In genomic region chr15:97596514-97597081, GRCm38 (mm10) we compare ENCODE assay signal across 17 mouse cellular contexts.
DNase-seq lines count a peak whose midpoint lies in the region; ATAC-seq and TF ChIP-seq lines count a peak whose summit lies in the region.
"Had no signal": no experiment of that assay in that cellular context is flagged by ENCODE, and none has a peak within 500 bp of the region (broad histone marks: within the 10 kb centered on the region; RNA-seq: fewer than 3 reads in every experiment).

No protein-coding gene starts in this region.

- DNase-seq in kidney, postnatal 25 days: no peak
- no peak for DNase-seq in liver
- DNase-seq: adrenal gland, postnatal 14 days; cerebellum, adult 18-20 months; cerebellum, adult 9-11 months; cerebellum, postnatal 36 days; gastrocnemius, adult 2 months; gastrocnemius, postnatal 25 days had no signal

- WGBS in kidney, embryonic 15.5 days: 36% methylated on average over 8 of the region's 8 CpGs
- 46% methylated on average over 8 of the region's 8 CpGs for WGBS in intestine, embryonic 16.5 days

- H3K9ac ChIP-seq in kidney, embryonic 15.5 days: no peak overlapping the region
- no peak overlapping the region for H3K9ac ChIP-seq in ES-Bruce4 (ENCODE audit: low read depth, poor library complexity, severe bottlenecking)
- H3K9ac ChIP-seq in intestine, embryonic 16.5 days (ENCODE audit: low read depth, low read length): no peak overlapping the region
- H3K9ac ChIP-seq: heart, embryonic 12.5 days had no signal

- no peaks in the 10 kb centered on the region for H3K27me3 ChIP-seq in kidney, embryonic 15.5 days
- no peaks in the 10 kb centered on the region for H3K27me3 ChIP-seq in E14TG2a.4 (ENCODE audit: insufficient read depth, low read length)
- H3K27me3 ChIP-seq in ES-Bruce4 (ENCODE audit: control insufficient read depth, insufficient read depth, low read length, poor library complexity, severe bottlenecking): no peaks in the 10 kb centered on the region
- no peaks in the 10 kb centered on the region for H3K27me3 ChIP-seq in intestine, embryonic 16.5 days (replicated peaks; ENCODE audit: control insufficient read depth, insufficient read depth, low read length)
- H3K27me3 ChIP-seq: heart, embryonic 12.5 days; Patski had no signal

- no peak for TF ChIP-seq CTCF in E14TG2a.4 (conservative IDR thresholded peaks at IDR 0.05; ENCODE audit: low read length)
- TF ChIP-seq CTCF in ES-Bruce4 (IDR thresholded peaks at IDR 0.05; ENCODE audit: low read depth, low read length): no peak

- no peaks in the 10 kb centered on the region for H3K9me3 ChIP-seq in kidney, embryonic 15.5 days (replicated peaks)
- H3K9me3 ChIP-seq in E14TG2a.4 (ENCODE audit: low read length) (no peaks in the 10 kb centered on the region), ES-Bruce4 (replicated peaks; ENCODE audit: control insufficient read depth, insufficient read depth, low read length, poor library complexity, severe bottlenecking) (no peaks in the 10 kb centered on the region)
- H3K9me3 ChIP-seq in intestine, embryonic 16.5 days (ENCODE audit: control insufficient read depth, low read length): no peaks in the 10 kb centered on the region
- H3K9me3 ChIP-seq: heart, embryonic 12.5 days had no signal

- no peak overlapping the region for H3K4me2 ChIP-seq in kidney, embryonic 15.5 days
- 0 out of 2 replicates have a peak overlapping the region, but pooled peaks have one; percentile 8 for H3K4me2 ChIP-seq in intestine, embryonic 16.5 days (ENCODE audit: low read depth, low read length)
- H3K4me2 ChIP-seq: heart, embryonic 12.5 days had no signal

- no peak for TF ChIP-seq EP300 in ES-Bruce4 (IDR thresholded peaks at IDR 0.05; ENCODE audit: insufficient read depth, low read depth, low read length)

- H3K27ac ChIP-seq in kidney, embryonic 15.5 days: peak overlapping the region; percentile 67
- H3K27ac ChIP-seq in ES-Bruce4 (ENCODE audit: insufficient read depth, low read length): peak overlapping the region; percentile 84
- no peak overlapping the region for H3K27ac ChIP-seq in intestine, embryonic 16.5 days (ENCODE audit: low read length)
- H3K27ac ChIP-seq: gastrocnemius, adult 2 months had no signal

- ATAC-seq in kidney, embryonic 15.5 days (replicated peaks; ENCODE audit: low FRiP score): peak; percentile 60
- peak; percentile 31; the same call in 1 of the 2 replicates for ATAC-seq in intestine, embryonic 16.5 days
- ATAC-seq: activated CD4-positive, CD25-positive, alpha-beta regulatory T cell, adult 4 months; forebrain, embryonic 14.5 days; hindbrain, embryonic 16.5 days; Patski had no signal

- H3K4me1 ChIP-seq in kidney, embryonic 15.5 days: peaks cover 37% of the 10 kb centered on the region
- H3K4me1 ChIP-seq in E14TG2a.4 (replicated peaks; ENCODE audit: low read depth, low read length): peaks cover 67% of the 10 kb centered on the region
- H3K4me1 ChIP-seq in ES-Bruce4 (ENCODE audit: control insufficient read depth, insufficient read depth, low read length): peaks cover 19% of the 10 kb centered on the region
- H3K4me1 ChIP-seq in intestine, embryonic 16.5 days (ENCODE audit: control insufficient read depth, insufficient read depth, low read length): 0 out of 2 replicates have a peak, but pooled peaks cover 13% of the 10 kb centered on the region

- no peak for TF ChIP-seq POLR2A in ES-Bruce4 (IDR thresholded peaks at IDR 0.05; ENCODE audit: insufficient read depth, low read length)

- no peaks in the 10 kb centered on the region for H3K36me3 ChIP-seq in kidney, embryonic 15.5 days
- H3K36me3 ChIP-seq in E14TG2a.4 (ENCODE audit: insufficient read depth, low read length): no peaks in the 10 kb centered on the region
- no peaks in the 10 kb centered on the region for H3K36me3 ChIP-seq in ES-Bruce4 (ENCODE audit: control insufficient read depth, insufficient read depth, low read length, poor library complexity, severe bottlenecking)
- no peaks in the 10 kb centered on the region for H3K36me3 ChIP-seq in intestine, embryonic 16.5 days (ENCODE audit: control insufficient read depth, insufficient read depth, low read length)
- H3K36me3 ChIP-seq: heart, embryonic 12.5 days had no signal

- no peak overlapping the region for H3K4me3 ChIP-seq in kidney, embryonic 15.5 days (replicated peaks)
- 0 out of 2 replicates have a peak overlapping the region, but pooled peaks have one; percentile 20 for H3K4me3 ChIP-seq in E14TG2a.4 (replicated peaks; ENCODE audit: low read length)
- no peak overlapping the region for H3K4me3 ChIP-seq in ES-Bruce4 (ENCODE audit: low read depth, low read length)
- no peak overlapping the region for H3K4me3 ChIP-seq in intestine, embryonic 16.5 days (ENCODE audit: low read length)
- H3K4me3 ChIP-seq: gastrocnemius, adult 2 months; heart, embryonic 12.5 days had no signal
